ENCODE assay signal across 22 mouse cellular contexts in genomic region chr10:39776927-39777326, GRCm38 (mm10). TPM values are rescaled to one million over a fixed set of nuclear protein-coding genes. Genes with fewer than 3 reads are reported as not detected.
DNase-seq lines count a peak whose midpoint lies in the region; ATAC-seq and TF ChIP-seq lines count a peak whose summit lies in the region.
"Had no signal": no experiment of that assay in that cellular context is flagged by ENCODE, and none has a peak within 500 bp of the region (broad histone marks: within the 10 kb centered on the region; RNA-seq: fewer than 3 reads in every experiment).

No protein-coding gene starts in this region.

- H3K9ac ChIP-seq in forebrain, embryonic 16.5 days (replicated peaks; ENCODE audit: low read depth, low read length) = no peak overlapping the region
- H3K9ac ChIP-seq: embryonic facial prominence, embryonic 15.5 days; heart, embryonic 15.5 days; hindbrain, embryonic 14.5 days; intestine, embryonic 15.5 days; kidney, embryonic 15.5 days; midbrain, embryonic 12.5 days had no signal

- peak; percentile 32 for ATAC-seq in CD4-positive, CD25-positive, alpha-beta regulatory T cell, adult 4 months
- no peak for ATAC-seq in forebrain, embryonic 16.5 days
- ATAC-seq: forebrain, embryonic 14.5 days; intestine, embryonic 15.5 days had no signal

- H3K4me3 ChIP-seq in layer of hippocampus, adult 2 months = no peak overlapping the region
- H3K4me3 ChIP-seq in forebrain, embryonic 16.5 days (replicated peaks; ENCODE audit: low read length) = no peak overlapping the region
- H3K4me3 ChIP-seq: embryonic facial prominence, embryonic 15.5 days; heart, embryonic 15.5 days; intestine, embryonic 15.5 days; kidney, embryonic 15.5 days; midbrain, embryonic 12.5 days had no signal

- H3K4me2 ChIP-seq in forebrain, embryonic 16.5 days (ENCODE audit: low read length) = no peak overlapping the region
- H3K4me2 ChIP-seq: embryonic facial prominence, embryonic 15.5 days; heart, embryonic 15.5 days; hindbrain, embryonic 14.5 days; intestine, embryonic 15.5 days; kidney, embryonic 15.5 days; midbrain, embryonic 12.5 days had no signal

- WGBS in forebrain, embryonic 16.5 days = 92% methylated on average over 3 of the region's 3 CpGs

- 0 out of 2 replicates have a peak, but pooled peaks cover 6% of the 10 kb centered on the region for H3K4me1 ChIP-seq in forebrain, embryonic 16.5 days (replicated peaks; ENCODE audit: control insufficient read depth, insufficient read depth, low read length)
- H3K4me1 ChIP-seq: embryonic facial prominence, embryonic 15.5 days; midbrain, embryonic 12.5 days had no signal

- no peak overlapping the region for H3K27ac ChIP-seq in layer of hippocampus, adult 2 months
- H3K27ac ChIP-seq in forebrain, embryonic 16.5 days (ENCODE audit: low read length) = no peak overlapping the region
- H3K27ac ChIP-seq: embryonic facial prominence, embryonic 15.5 days; heart, embryonic 15.5 days; hindbrain, embryonic 14.5 days; intestine, embryonic 15.5 days; kidney, embryonic 15.5 days; midbrain, embryonic 12.5 days had no signal

- no peaks in the 10 kb centered on the region for H3K9me3 ChIP-seq in forebrain, embryonic 16.5 days (ENCODE audit: control insufficient read depth, low read length)
- H3K9me3 ChIP-seq: embryonic facial prominence, embryonic 15.5 days; heart, embryonic 15.5 days; intestine, embryonic 15.5 days; kidney, embryonic 15.5 days; midbrain, embryonic 12.5 days had no signal

- TF ChIP-seq CTCF in layer of hippocampus, adult 2 months (conservative IDR thresholded peaks at IDR 0.05) = peak; percentile 56

- H3K27me3 ChIP-seq in forebrain, embryonic 16.5 days (replicated peaks; ENCODE audit: control insufficient read depth, insufficient read depth, low read length) = no peaks in the 10 kb centered on the region
- H3K27me3 ChIP-seq: embryonic facial prominence, embryonic 15.5 days; heart, embryonic 15.5 days; intestine, embryonic 15.5 days; kidney, embryonic 15.5 days; midbrain, embryonic 12.5 days had no signal

- H3K36me3 ChIP-seq in forebrain, embryonic 16.5 days (ENCODE audit: control insufficient read depth, insufficient read depth) = no peaks in the 10 kb centered on the region
- H3K36me3 ChIP-seq: embryonic facial prominence, embryonic 15.5 days; heart, embryonic 15.5 days; intestine, embryonic 15.5 days; kidney, embryonic 15.5 days; midbrain, embryonic 12.5 days had no signal

- no peak for DNase-seq in layer of hippocampus, adult 2 months (ENCODE audit: low spot score in 2 of 2)
- no peak for DNase-seq in layer of hippocampus, adult 11-12 months (ENCODE audit: low spot score)
- DNase-seq in 416B (ENCODE audit: low read depth) = peak; percentile 54
- peak; percentile 27 for DNase-seq in induced T-regulatory cell, adult 2 months (ENCODE audit: low read depth)
- no peak for DNase-seq in testis, postnatal 14 days (ENCODE audit: low spot score)
- DNase-seq: adrenal gland, adult 2 months; cerebellum, adult 11 months; cerebellum, adult 9-11 months; gastrocnemius, postnatal 25 days; heart, postnatal 4 days; kidney, postnatal 4 days; lung, postnatal 14 days; thymus, postnatal 4 days had no signal

RNA-seq across cellular contexts. Expression of gene Rev3l, which starts 45.0 kb away (rescaled TPM):
- total RNA-seq in layer of hippocampus, adult 2 months (2021) = 10 to 100 TPM; 39.4 to 41.1 TPM
- polyA plus RNA-seq in CD4-positive, CD25-positive, alpha-beta regulatory T cell, adult 4 months (2017; shearing (Covaris generic)) = 10 to 100 TPM; 14.6 to 15.5 TPM
- polyA plus RNA-seq in forebrain, embryonic 16.5 days (2015; fragmentation: Nextera tagmentation; extraction: Ambion mirVana) = 23.7 and 28.8 TPM in 2 replicates

Comparison
In these comparisons a context has a peak if more than half of its experiments do, and no peak if none do; other contexts are left out.
1. DNase-seq: peak in 416B (single experiment) and induced T-regulatory cell, adult 2 months (single experiment); none in layer of hippocampus, adult 2 months (0 of 2), layer of hippocampus, adult 11-12 months (single experiment) and testis, postnatal 14 days (single experiment).